Mouse (Mus musculus): ENCODE measurements around the gene Ptk6. TPM values are rescaled to one million over a fixed set of nuclear protein-coding genes. Genes with fewer than 3 reads are reported as not detected.

Ptk6 gene
- polyA plus RNA-seq, 1 experiment = 0.15 TPM

- Histone ChIP-seq H3K27me3 (ENCODE audit: control insufficient read depth, insufficient read depth, low read length) (no peaks in the 10 kb centered on the region; the same call in 1 of the 2 replicates), H3K4me1 (ENCODE audit: control insufficient read depth, insufficient read depth, insufficient read length) (no peaks in the 10 kb centered on the region), H3K27ac (ENCODE audit: insufficient read depth, low read length) (no peak overlapping the region), H3K36me3 (ENCODE audit: control insufficient read depth, insufficient read depth, low read length) (no peaks in the 10 kb centered on the region), H3K4me3 (ENCODE audit: extremely low read depth, insufficient read depth, insufficient read length) (no peak overlapping the region)
- TF ChIP-seq CTCF (IDR thresholded peaks at IDR 0.05; ENCODE audit: extremely low read depth, insufficient read depth, insufficient read length, insufficient replicate concordance) (no peak), POLR2A (IDR thresholded peaks at IDR 0.05; ENCODE audit: low read depth, low read length) (no peak)
- no peak for DNase-seq (ENCODE audit: low read depth in 1 of 2, low spot score in 2 of 2)
- WGBS = 70% methylated on average over 3 of the region's 3 CpGs
These were observed 24.6 kb downstream of the Ptk6 start for GRCm38 (mm10) chr2:181178015-181178414.

GRCm38 (mm10) chr2:181174646-181175045 is 27.9 kb downstream of the Ptk6 start:
- 83% methylated on average over 3 of the region's 3 CpGs for WGBS
- Histone ChIP-seq H3K4me1 (ENCODE audit: control insufficient read depth, insufficient read depth, insufficient read length) (no peaks in the 10 kb centered on the region), H3K27me3 (ENCODE audit: control insufficient read depth, insufficient read depth, low read length) (no peaks in the 10 kb centered on the region; the same call in 1 of the 2 replicates), H3K27ac (ENCODE audit: insufficient read depth, low read length) (no peak overlapping the region), H3K36me3 (ENCODE audit: control insufficient read depth, insufficient read depth, low read length) (no peaks in the 10 kb centered on the region), H3K4me3 (ENCODE audit: extremely low read depth, insufficient read depth, insufficient read length) (no peak overlapping the region)
- TF ChIP-seq CTCF (IDR thresholded peaks at IDR 0.05; ENCODE audit: extremely low read depth, insufficient read depth, insufficient read length, insufficient replicate concordance) (no peak), POLR2A (IDR thresholded peaks at IDR 0.05; ENCODE audit: low read depth, low read length) (no peak)
- DNase-seq (ENCODE audit: low read depth in 1 of 2, low spot score in 2 of 2) = no peak

- WGBS = 80% methylated on average over 5 of the region's 5 CpGs
- no peak for DNase-seq (ENCODE audit: low read depth in 1 of 2, low spot score in 2 of 2)
- H3K36me3 ChIP-seq (ENCODE audit: control insufficient read depth, insufficient read depth, low read length) = no peaks in the 10 kb centered on the region
- H3K27me3 ChIP-seq (ENCODE audit: control insufficient read depth, insufficient read depth, low read length) = no peaks in the 10 kb centered on the region
- H3K27ac ChIP-seq (ENCODE audit: insufficient read depth, low read length) = no peak overlapping the region
- H3K4me1 ChIP-seq (ENCODE audit: control insufficient read depth, insufficient read depth, insufficient read length) = no peaks in the 10 kb centered on the region
- H3K4me3 ChIP-seq (ENCODE audit: extremely low read depth, insufficient read depth, insufficient read length) = no peak overlapping the region
- TF ChIP-seq CTCF (IDR thresholded peaks at IDR 0.05; ENCODE audit: extremely low read depth, insufficient read depth, insufficient read length, insufficient replicate concordance) = no peak
- TF ChIP-seq POLR2A (IDR thresholded peaks at IDR 0.05; ENCODE audit: low read depth, low read length) = no peak
These were observed 36.1 kb downstream of the Ptk6 start for GRCm38 (mm10) chr2:181166469-181166868.

GRCm38 (mm10) chr2:181160821-181161220 is 41.8 kb downstream of the Ptk6 start:
- no peak for DNase-seq (ENCODE audit: low read depth in 1 of 2, low spot score in 2 of 2)
- 31% methylated on average over 4 of the region's 4 CpGs for WGBS
- H3K4me1 ChIP-seq (ENCODE audit: control insufficient read depth, insufficient read depth, insufficient read length) = no peaks in the 10 kb centered on the region; the same call in 1 of the 2 replicates
- H3K4me3 ChIP-seq (ENCODE audit: extremely low read depth, insufficient read depth, insufficient read length) = no peak overlapping the region
- H3K36me3 ChIP-seq (ENCODE audit: control insufficient read depth, insufficient read depth, low read length) = no peaks in the 10 kb centered on the region
- 0 out of 2 replicates have a peak, but pooled peaks cover 5% of the 10 kb centered on the region for H3K27me3 ChIP-seq (ENCODE audit: control insufficient read depth, insufficient read depth, low read length)
- no peak overlapping the region for H3K27ac ChIP-seq (ENCODE audit: insufficient read depth, low read length)
- TF ChIP-seq CTCF (IDR thresholded peaks at IDR 0.05; ENCODE audit: extremely low read depth, insufficient read depth, insufficient read length, insufficient replicate concordance) (no peak), POLR2A (IDR thresholded peaks at IDR 0.05; ENCODE audit: low read depth, low read length) (no peak)

GRCm38 (mm10) chr2:181159771-181160170 is 42.8 kb downstream of the Ptk6 start:
- H3K36me3 ChIP-seq (ENCODE audit: control insufficient read depth, insufficient read depth, low read length) = no peaks in the 10 kb centered on the region
- no peak overlapping the region for H3K4me3 ChIP-seq (ENCODE audit: extremely low read depth, insufficient read depth, insufficient read length)
- 0 out of 2 replicates have a peak, but pooled peaks cover 5% of the 10 kb centered on the region for H3K27me3 ChIP-seq (ENCODE audit: control insufficient read depth, insufficient read depth, low read length)
- no peak for TF ChIP-seq POLR2A (IDR thresholded peaks at IDR 0.05; ENCODE audit: low read depth, low read length)
- no peak for TF ChIP-seq CTCF (IDR thresholded peaks at IDR 0.05; ENCODE audit: extremely low read depth, insufficient read depth, insufficient read length, insufficient replicate concordance)
- no peak overlapping the region for H3K27ac ChIP-seq (ENCODE audit: insufficient read depth, low read length)
- no peak for DNase-seq (ENCODE audit: low read depth in 1 of 2, low spot score in 2 of 2)
- 43% methylated on average over 2 of the region's 2 CpGs for WGBS
- no peaks in the 10 kb centered on the region; the same call in 1 of the 2 replicates for H3K4me1 ChIP-seq (ENCODE audit: control insufficient read depth, insufficient read depth, insufficient read length)

- no peak for DNase-seq (ENCODE audit: low read depth in 1 of 2, low spot score in 2 of 2)
- no peak overlapping the region for H3K4me3 ChIP-seq (ENCODE audit: extremely low read depth, insufficient read depth, insufficient read length)
- no peaks in the 10 kb centered on the region; the same call in 1 of the 2 replicates for H3K4me1 ChIP-seq (ENCODE audit: control insufficient read depth, insufficient read depth, insufficient read length)
- 0 out of 2 replicates have a peak, but pooled peaks cover 5% of the 10 kb centered on the region for H3K27me3 ChIP-seq (ENCODE audit: control insufficient read depth, insufficient read depth, low read length)
- WGBS = 51% methylated on average over 7 of the region's 7 CpGs
- TF ChIP-seq CTCF (IDR thresholded peaks at IDR 0.05; ENCODE audit: extremely low read depth, insufficient read depth, insufficient read length, insufficient replicate concordance) = no peak
- TF ChIP-seq POLR2A (IDR thresholded peaks at IDR 0.05; ENCODE audit: low read depth, low read length) = no peak
- H3K27ac ChIP-seq (ENCODE audit: insufficient read depth, low read length) = no peak overlapping the region
- no peaks in the 10 kb centered on the region for H3K36me3 ChIP-seq (ENCODE audit: control insufficient read depth, insufficient read depth, low read length)
These were observed 43.5 kb downstream of the Ptk6 start for GRCm38 (mm10) chr2:181159091-181159514.

GRCm38 (mm10) chr2:181158471-181158870 is 44.1 kb downstream of the Ptk6 start:
- TF ChIP-seq CTCF (IDR thresholded peaks at IDR 0.05; ENCODE audit: extremely low read depth, insufficient read depth, insufficient read length, insufficient replicate concordance) (no peak), POLR2A (IDR thresholded peaks at IDR 0.05; ENCODE audit: low read depth, low read length) (no peak)
- 90% methylated on average over 2 of the region's 2 CpGs for WGBS
- 0 out of 2 replicates have a peak, but pooled peaks cover 5% of the 10 kb centered on the region for H3K27me3 ChIP-seq (ENCODE audit: control insufficient read depth, insufficient read depth, low read length)
- DNase-seq (ENCODE audit: low read depth in 1 of 2, low spot score in 2 of 2) = no peak
- no peak overlapping the region for H3K4me3 ChIP-seq (ENCODE audit: extremely low read depth, insufficient read depth, insufficient read length)
- no peaks in the 10 kb centered on the region for H3K36me3 ChIP-seq (ENCODE audit: control insufficient read depth, insufficient read depth, low read length)
- no peak overlapping the region for H3K27ac ChIP-seq (ENCODE audit: insufficient read depth, low read length)
- no peaks in the 10 kb centered on the region; the same call in 1 of the 2 replicates for H3K4me1 ChIP-seq (ENCODE audit: control insufficient read depth, insufficient read depth, insufficient read length)

Measured in spleen, adult 2 months (tissue).